Mouse (Mus musculus) stomach, embryonic 14.5 days (tissue): Measurements from ENCODE around the gene Ryr2. TPM values are rescaled to one million over a fixed set of nuclear protein-coding genes. Genes with fewer than 3 reads are reported as not detected.

Experiments
- ATAC-seq: fragments of 200-750 bp; cut with Nextera tagmentation; 2 replicates; pipeline ENCODE4 v1.8.0; 2017; ENCODE audit warnings: low read depth, moderate TSS enrichment; ENCODE audit not compliant: insufficient number of reproducible peaks, insufficient read depth, low FRiP score
- H3K27ac ChIP-seq: fragments of 300-500 bp; sonication (generic); 2 replicates; pipeline ENCODE4 v1.5.1; 2014; ENCODE audit warnings: mild to moderate bottlenecking, low read length, moderate library complexity, mixed read lengths
- H3K27me3 ChIP-seq: fragments of 300-500 bp; sonication (generic); 2 replicates; pipeline ENCODE4 v1.6.1; 2014; ENCODE audit warnings: low read length, control low read depth, mixed read lengths; ENCODE audit not compliant: control insufficient read depth, insufficient read depth
- H3K36me3 ChIP-seq: fragments of 300-500 bp; sonication (generic); 2 replicates; pipeline ENCODE4 v1.6.1; 2014; ENCODE audit warnings: mild to moderate bottlenecking, control low read depth, low read length, moderate library complexity, mixed read lengths; ENCODE audit not compliant: control insufficient read depth, insufficient read depth
- H3K4me1 ChIP-seq: fragments of 300-500 bp; sonication (generic); 2 replicates; pipeline ENCODE4 v1.6.1; 2014; ENCODE audit warnings: low read length, control low read depth, mixed read lengths; ENCODE audit not compliant: control insufficient read depth, insufficient read depth
- H3K4me2 ChIP-seq: fragments of 300-500 bp; sonication (generic); replicated peaks from 2 replicates; pipeline ENCODE4 v1.6.1; 2014; ENCODE audit warnings: low read depth, low read length, control low read depth
- H3K4me3 ChIP-seq: fragments of 300-500 bp; sonication (generic); 2 replicates; pipeline ENCODE4 v1.5.1; 2014; ENCODE audit warnings: low read depth, low read length, control low read depth
- H3K9ac ChIP-seq: fragments of 300-500 bp; sonication (generic); replicated peaks from 2 replicates; pipeline ENCODE4 v1.6.1; 2014; ENCODE audit warnings: low read depth, mild to moderate bottlenecking, control low read depth, low read length, moderate library complexity, mixed read lengths
- H3K9me3 ChIP-seq: fragments of 300-500 bp; sonication (generic); 2 replicates; pipeline ENCODE4 v1.6.1; 2016; ENCODE audit warnings: low read depth, low read length, control low read depth; ENCODE audit not compliant: control insufficient read depth
- WGBS: fragments of 180-500 bp; shearing (Covaris S2); extraction: QIAGEN DNeasy Blood & Tissue Kit; methylation state at CpG from one replicate; pipeline ENCODE4 v1.1.7; 2014; 5-methylcytosine and 5-hydroxymethylcytosine counted together
- polyA plus RNA-seq: library from polyadenylated mRNA; unstranded; fragments of >200 nt; fragmentation: Nextera tagmentation; extraction: Ambion mirVana; gene quantifications from 2 replicates; pipeline ENCODE4 v1.2.1, GENCODE M21; 2014

Gene Ryr2
- polyA plus RNA-seq, 1 experiment from 2014 or later, result 2.6 TPM

- Histone ChIP-seq H3K4me1 (0 out of 2 replicates have a peak, but pooled peaks cover 4% of the 10 kb centered on the region), H3K9ac (no peak overlapping the region), H3K4me3 (no peak overlapping the region), H3K27me3 (no peaks in the 10 kb centered on the region), H3K36me3 (no peaks in the 10 kb centered on the region), H3K9me3 (no peaks in the 10 kb centered on the region), H3K4me2 (no peak overlapping the region), H3K27ac (no peak overlapping the region)
- WGBS, result 46% methylated on average over 1 of the region's 1 CpGs
- no peak for ATAC-seq
These were observed 2.4 kb downstream of the Ryr2 start for GRCm38 (mm10) chr13:12104318-12104717.

GRCm38 (mm10) chr13:12103017-12103416, 3.7 kb downstream of the Ryr2 start:
- no peaks in the 10 kb centered on the region for H3K36me3 ChIP-seq
- no peak for ATAC-seq
- H3K9me3 ChIP-seq, result no peaks in the 10 kb centered on the region
- H3K4me2 ChIP-seq, result no peak overlapping the region
- no peak overlapping the region for H3K27ac ChIP-seq
- 71% methylated on average over 3 of the region's 3 CpGs for WGBS
- 0 out of 2 replicates have a peak, but pooled peaks cover 4% of the 10 kb centered on the region for H3K4me1 ChIP-seq
- H3K9ac ChIP-seq, result no peak overlapping the region
- no peak overlapping the region for H3K4me3 ChIP-seq
- H3K27me3 ChIP-seq, result no peaks in the 10 kb centered on the region

GRCm38 (mm10) chr13:12099446-12099845, 7.3 kb downstream of the Ryr2 start:
- H3K4me1 ChIP-seq, result no peaks in the 10 kb centered on the region
- no peak overlapping the region for H3K27ac ChIP-seq
- no peak overlapping the region for H3K4me3 ChIP-seq
- no peak for ATAC-seq
- no peaks in the 10 kb centered on the region for H3K27me3 ChIP-seq
- H3K36me3 ChIP-seq, result no peaks in the 10 kb centered on the region
- no peak overlapping the region for H3K4me2 ChIP-seq
- no peak overlapping the region for H3K9ac ChIP-seq
- H3K9me3 ChIP-seq, result no peaks in the 10 kb centered on the region
- WGBS, result 75% methylated on average over 3 of the region's 3 CpGs

GRCm38 (mm10) chr13:12098981-12099380, 7.8 kb downstream of the Ryr2 start:
- Histone ChIP-seq H3K4me2 (no peak overlapping the region), H3K4me1 (no peaks in the 10 kb centered on the region), H3K4me3 (no peak overlapping the region), H3K9ac (no peak overlapping the region), H3K36me3 (no peaks in the 10 kb centered on the region), H3K27ac (no peak overlapping the region), H3K9me3 (no peaks in the 10 kb centered on the region), H3K27me3 (no peaks in the 10 kb centered on the region)
- 82% methylated on average over 1 of the region's 1 CpGs for WGBS
- no peak for ATAC-seq

GRCm38 (mm10) chr13:12096382-12096932, 10.3 kb downstream of the Ryr2 start:
- WGBS, result 79% methylated on average over 3 of the region's 3 CpGs
- no peak overlapping the region for H3K27ac ChIP-seq
- H3K9ac ChIP-seq, result no peak overlapping the region
- H3K36me3 ChIP-seq, result no peaks in the 10 kb centered on the region
- no peak overlapping the region for H3K4me2 ChIP-seq
- H3K27me3 ChIP-seq, result no peaks in the 10 kb centered on the region
- no peak overlapping the region for H3K4me3 ChIP-seq
- no peak for ATAC-seq
- no peaks in the 10 kb centered on the region for H3K4me1 ChIP-seq
- H3K9me3 ChIP-seq, result no peaks in the 10 kb centered on the region

GRCm38 (mm10) chr13:12094569-12094968, 12.2 kb downstream of the Ryr2 start:
- Histone ChIP-seq H3K27me3 (no peaks in the 10 kb centered on the region), H3K4me2 (no peak overlapping the region), H3K27ac (no peak overlapping the region), H3K9ac (no peak overlapping the region), H3K9me3 (no peaks in the 10 kb centered on the region), H3K4me1 (no peaks in the 10 kb centered on the region), H3K4me3 (no peak overlapping the region), H3K36me3 (no peaks in the 10 kb centered on the region)
- ATAC-seq, result no peak
- WGBS, result 73% methylated on average over 7 of the region's 7 CpGs

- H3K27ac ChIP-seq, result no peak overlapping the region
- H3K4me2 ChIP-seq, result no peak overlapping the region
- 90% methylated on average over 5 of the region's 5 CpGs for WGBS
- no peak for ATAC-seq
- H3K9me3 ChIP-seq, result no peaks in the 10 kb centered on the region
- H3K27me3 ChIP-seq, result no peaks in the 10 kb centered on the region
- no peak overlapping the region for H3K9ac ChIP-seq
- no peaks in the 10 kb centered on the region for H3K36me3 ChIP-seq
- no peak overlapping the region for H3K4me3 ChIP-seq
- no peaks in the 10 kb centered on the region for H3K4me1 ChIP-seq
These were observed 13.6 kb downstream of the Ryr2 start for GRCm38 (mm10) chr13:12093146-12093545.

GRCm38 (mm10) chr13:12092379-12093107, 14.2 kb downstream of the Ryr2 start:
- no peak for ATAC-seq
- Histone ChIP-seq H3K4me1 (no peaks in the 10 kb centered on the region), H3K9me3 (no peaks in the 10 kb centered on the region), H3K9ac (no peak overlapping the region), H3K27ac (no peak overlapping the region), H3K36me3 (no peaks in the 10 kb centered on the region), H3K27me3 (no peaks in the 10 kb centered on the region), H3K4me2 (no peak overlapping the region), H3K4me3 (no peak overlapping the region)
- WGBS, result 88% methylated on average over 11 of the region's 11 CpGs

GRCm38 (mm10) chr13:12084112-12084475, 22.7 kb downstream of the Ryr2 start:
- no peaks in the 10 kb centered on the region for H3K9me3 ChIP-seq
- H3K4me3 ChIP-seq, result no peak overlapping the region
- no peaks in the 10 kb centered on the region for H3K36me3 ChIP-seq
- no peak for ATAC-seq
- H3K27me3 ChIP-seq, result no peaks in the 10 kb centered on the region
- no peak overlapping the region for H3K27ac ChIP-seq
- no peak overlapping the region for H3K4me2 ChIP-seq
- H3K4me1 ChIP-seq, result no peaks in the 10 kb centered on the region
- 89% methylated on average over 2 of the region's 2 CpGs for WGBS
- H3K9ac ChIP-seq, result no peak overlapping the region
